Mouse (Mus musculus) heart, adult 2 months (tissue): ENCODE measurements around the gene Zkscan2. TPM values are rescaled to one million over a fixed set of nuclear protein-coding genes. Genes with fewer than 3 reads are reported as not detected.
A peak's percentile ranks its signal among the peaks of the same experiment; 100 is the strongest.

Experiments used
- DNase-seq, 2 experiments: peaks; one replicate each; pipeline ENCODE4 v3.0.0; 2021
- H3K27ac ChIP-seq: fragments of 200-600 bp; 2 replicates; pipeline ENCODE4 v1.8.1; 2022
- H3K27me3 ChIP-seq: fragments of 200-500 bp; 2 replicates; pipeline ENCODE4 v1.6.1; 2012; ENCODE audit warnings: mild to moderate bottlenecking, low read length, inconsistent platforms, mixed read lengths; ENCODE audit not compliant: control insufficient read depth, insufficient read depth
- H3K36me3 ChIP-seq: fragments of 200-500 bp; 2 replicates; pipeline ENCODE4 v1.6.1; 2012; ENCODE audit warnings: low read length, inconsistent platforms; ENCODE audit not compliant: control insufficient read depth, insufficient read depth
- H3K4me1 ChIP-seq: fragments of 200-500 bp; 2 replicates; pipeline ENCODE4 v1.6.1; 2011; ENCODE audit warnings: low read length; ENCODE audit not compliant: control insufficient read depth, insufficient read depth
- H3K4me3 ChIP-seq: fragments of 200-600 bp; 2 replicates; pipeline ENCODE4 v1.8.1; 2022
- H3K79me2 ChIP-seq: fragments of 200-500 bp; replicated peaks from 2 replicates; pipeline ENCODE4 v1.6.1; 2012; ENCODE audit warnings: mild to moderate bottlenecking, inconsistent platforms, low read length, moderate library complexity, mixed read lengths; ENCODE audit not compliant: control insufficient read depth, insufficient read depth
- H3K9ac ChIP-seq: fragments of 200-500 bp; 2 replicates; pipeline ENCODE4 v1.6.1; 2012; ENCODE audit warnings: low read depth, mild to moderate bottlenecking, control low read depth, inconsistent platforms, low read length, mixed read lengths
- CTCF ChIP-seq: fragments of 200-600 bp; IDR thresholded peaks from 2 replicates; pipeline ENCODE4 v1.8.1; 2022; ENCODE audit warnings: antibody characterized with exemption, mild to moderate bottlenecking, moderate library complexity
- EP300 ChIP-seq: fragments of 200-500 bp; IDR thresholded peaks from 2 replicates; pipeline ENCODE4 v1.6.1; 2011; ENCODE audit warnings: low read depth, low read length, control low read depth; ENCODE audit not compliant: insufficient read depth
- POLR2A ChIP-seq: fragments of 200-500 bp; IDR thresholded peaks from 2 replicates; pipeline ENCODE4 v1.6.1; 2011; ENCODE audit warnings: mild to moderate bottlenecking, low read depth, low read length, control low read depth; ENCODE audit not compliant: insufficient read depth
- WGBS: fragments of 180-500 bp; shearing (Covaris S2); methylation state at CpG from one replicate; pipeline ENCODE4 v1.1.7; 2018; 5-methylcytosine and 5-hydroxymethylcytosine counted together
- intact Hi-C: fragments of 180-260 bp; cut with DNase I; formaldehyde crosslinking; loops from one replicate; pipeline ENCODE4 v1.15.1; 2025
- polyA plus RNA-seq: library from polyadenylated mRNA; depleted of rRNA; stranded (reverse); fragments of >200 nt; gene quantifications from 2 replicates; pipeline ENCODE4 v1.2.3, GENCODE M21; 2012; rRNA removed
- total RNA-seq, 2 experiments: library from RNA; stranded (reverse); gene quantifications; 2 replicates each; pipeline ENCODE4 v1.2.3; 2021

Gene Zkscan2
- total and polyA plus RNA-seq, 3 experiments = 0.21 to 0.25 (median 0.21) TPM

- intact Hi-C loops = no loop called here
- WGBS = 59% methylated on average over 8 of the region's 8 CpGs
- Histone ChIP-seq H3K4me1 (no peaks in the 10 kb centered on the region; the same call in 1 of the 2 replicates), H3K36me3 (no peaks in the 10 kb centered on the region), H3K9ac (no peak overlapping the region), H3K27me3 (no peaks in the 10 kb centered on the region), H3K4me3 (no peak overlapping the region), H3K27ac (no peak overlapping the region; the same call in 1 of the 2 replicates), H3K79me2 (no peaks in the 10 kb centered on the region)
- peak; percentile 27 to 36 for DNase-seq
- no peak for TF ChIP-seq EP300
- no peak for TF ChIP-seq CTCF
- TF ChIP-seq POLR2A = no peak
Observed at GRCm38 (mm10) chr7:123429624-123430410, 70.4 kb downstream of the Zkscan2 start.

Other genes starting within 250 kb of the Zkscan2 start
- 10 to 100 TPM; 21.7 to 22.0 TPM for gene Lcmt1, start 130.7 kb downstream of the Zkscan2 start, total RNA-seq
- 18.5 and 22.2 TPM in 2 replicates for gene Lcmt1, start 130.7 kb downstream of the Zkscan2 start, polyA plus RNA-seq
- 10 to 100 TPM; 14.6 to 17.0 TPM for gene Arhgap17, start 130.5 kb downstream of the Zkscan2 start, total RNA-seq
- gene Arhgap17, start 130.5 kb downstream of the Zkscan2 start, polyA plus RNA-seq = 10.0 and 13.8 TPM in 2 replicates
- gene Aqp8, start 38.2 kb downstream of the Zkscan2 start, total RNA-seq = 1 to 10 TPM; 5.2 to 6.2 TPM
- gene Aqp8, start 38.2 kb downstream of the Zkscan2 start, polyA plus RNA-seq = 0.94 and 1.7 TPM in 2 replicates